Mouse (Mus musculus) limb, embryonic 11.5 days (tissue): ENCODE results near the gene Smyd1. TPM values are rescaled to one million over a fixed set of nuclear protein-coding genes. Genes with fewer than 3 reads are reported as not detected.

Experiments used
- ATAC-seq: fragments of 200-750 bp; cut with Nextera tagmentation; 2 replicates; pipeline ENCODE4 v1.8.0; 2017; ENCODE audit warnings: low read depth; ENCODE audit not compliant: insufficient number of reproducible peaks, low FRiP score, low TSS enrichment
- DNase-seq: peaks from one replicate; pipeline ENCODE4 v3.0.0-alpha.2; 2015; ENCODE audit warnings: low spot score
- H3K27ac ChIP-seq: fragments of 300-500 bp; sonication (generic); replicated peaks from 2 replicates; pipeline ENCODE4 v1.5.1; 2014; ENCODE audit warnings: low read depth, mild to moderate bottlenecking, low read length
- H3K27me3 ChIP-seq: fragments of 300-500 bp; sonication (generic); 2 replicates; pipeline ENCODE4 v1.6.1; 2014; ENCODE audit warnings: mild to moderate bottlenecking, low read length, mixed read lengths; ENCODE audit not compliant: control insufficient read depth, insufficient read depth
- H3K36me3 ChIP-seq: fragments of 300-500 bp; sonication (generic); 2 replicates; pipeline ENCODE4 v1.6.1; 2014; ENCODE audit warnings: mild to moderate bottlenecking, low read length, moderate library complexity, mixed read lengths; ENCODE audit not compliant: control insufficient read depth, insufficient read depth
- H3K4me1 ChIP-seq: fragments of 300-500 bp; sonication (generic); 2 replicates; pipeline ENCODE4 v1.6.1; 2014; ENCODE audit warnings: low read length, mixed read lengths; ENCODE audit not compliant: control insufficient read depth, insufficient read depth
- H3K4me2 ChIP-seq: fragments of 300-500 bp; sonication (generic); 2 replicates; pipeline ENCODE4 v1.6.1; 2014; ENCODE audit warnings: low read depth, mild to moderate bottlenecking, moderate library complexity; ENCODE audit not compliant: severe bottlenecking
- H3K4me3 ChIP-seq: fragments of 300-500 bp; sonication (generic); 2 replicates; pipeline ENCODE4 v1.5.1; 2014; ENCODE audit warnings: low read depth, low read length
- H3K9ac ChIP-seq: fragments of 300-500 bp; sonication (generic); 2 replicates; pipeline ENCODE4 v1.6.1; 2014; ENCODE audit warnings: mild to moderate bottlenecking, low read length
- H3K9me3 ChIP-seq: fragments of 300-500 bp; sonication (generic); 2 replicates; pipeline ENCODE4 v1.6.1; 2016; ENCODE audit warnings: low read length; ENCODE audit not compliant: control insufficient read depth
- WGBS: fragments of 180-500 bp; shearing (Covaris S2); extraction: QIAGEN DNeasy Blood & Tissue Kit; methylation state at CpG from one replicate; pipeline ENCODE4 v1.1.7; 2014; 5-methylcytosine and 5-hydroxymethylcytosine counted together
- polyA plus RNA-seq: library from polyadenylated mRNA; unstranded; fragments of >200 nt; fragmentation: Nextera tagmentation; extraction: Ambion mirVana; gene quantifications from 2 replicates; pipeline ENCODE4 v1.2.1, GENCODE M21; 2014

Smyd1 gene
- polyA plus RNA-seq, 1 experiment from 2014 or later = 3.7 TPM

DNA sequence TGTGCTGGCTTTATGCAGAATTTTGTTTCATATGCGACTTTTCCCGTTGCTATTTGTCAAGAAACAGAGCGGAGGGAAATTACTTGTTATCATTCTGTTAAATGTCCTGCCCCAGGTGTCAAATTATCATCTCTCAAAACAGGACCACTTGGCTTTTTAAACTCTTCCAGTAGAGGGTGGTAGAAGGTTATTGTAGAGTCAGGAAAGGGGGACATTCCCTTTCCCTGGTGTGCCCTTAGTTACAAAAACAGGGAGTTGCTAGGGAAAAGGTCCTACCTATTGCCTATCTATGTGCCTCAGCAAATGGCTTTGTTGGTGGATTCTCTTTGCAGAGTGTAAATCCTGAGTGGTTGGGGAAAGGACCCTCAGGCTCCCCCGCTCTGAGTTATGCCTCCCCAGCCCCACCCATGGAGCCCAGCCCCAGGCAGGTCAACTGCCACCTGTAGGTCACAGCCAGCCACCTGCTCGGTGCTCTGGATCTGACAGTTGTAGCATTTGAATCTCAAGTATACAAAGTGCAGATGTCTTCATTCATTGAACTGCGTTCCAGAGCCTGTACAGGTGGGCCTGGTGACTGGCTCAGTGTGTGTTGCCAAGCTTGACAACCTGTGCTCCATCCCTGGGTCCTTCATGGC is 19.8 kb downstream of the Smyd1 start:
- H3K4me3 ChIP-seq = no peak overlapping the region
- ATAC-seq = no peak
- no peak overlapping the region for H3K27ac ChIP-seq
- H3K27me3 ChIP-seq = no peaks in the 10 kb centered on the region
- no peak overlapping the region for H3K9ac ChIP-seq
- no peaks in the 10 kb centered on the region for H3K36me3 ChIP-seq
- H3K9me3 ChIP-seq = no peaks in the 10 kb centered on the region
- WGBS = 59% methylated on average over 6 of the region's 6 CpGs
- no peak for DNase-seq
- H3K4me2 ChIP-seq = no peak overlapping the region
- no peaks in the 10 kb centered on the region for H3K4me1 ChIP-seq

DNA sequence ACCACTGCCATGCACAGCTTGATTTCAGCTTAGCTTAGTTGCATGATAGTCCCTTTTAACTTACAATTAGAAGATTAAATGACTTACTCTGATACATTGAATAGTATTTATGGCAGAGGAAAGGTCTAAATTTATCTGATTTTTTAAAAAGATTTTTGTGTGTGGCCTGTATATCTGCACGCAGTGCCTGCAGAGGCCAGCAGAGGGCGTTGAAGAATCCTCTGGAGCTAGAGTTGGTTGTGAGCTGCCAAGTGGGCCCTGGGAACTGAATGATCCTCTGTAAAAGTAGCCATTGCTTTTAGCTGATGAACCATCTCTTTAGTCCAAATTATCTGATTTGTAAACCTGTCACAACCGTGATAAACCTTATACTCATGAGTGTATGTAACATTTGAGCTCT is 23.3 kb downstream of the Smyd1 start:
- 35% methylated on average over 3 of the region's 3 CpGs for WGBS
- DNase-seq = peak; percentile 62
- no peaks in the 10 kb centered on the region for H3K9me3 ChIP-seq

DNA sequence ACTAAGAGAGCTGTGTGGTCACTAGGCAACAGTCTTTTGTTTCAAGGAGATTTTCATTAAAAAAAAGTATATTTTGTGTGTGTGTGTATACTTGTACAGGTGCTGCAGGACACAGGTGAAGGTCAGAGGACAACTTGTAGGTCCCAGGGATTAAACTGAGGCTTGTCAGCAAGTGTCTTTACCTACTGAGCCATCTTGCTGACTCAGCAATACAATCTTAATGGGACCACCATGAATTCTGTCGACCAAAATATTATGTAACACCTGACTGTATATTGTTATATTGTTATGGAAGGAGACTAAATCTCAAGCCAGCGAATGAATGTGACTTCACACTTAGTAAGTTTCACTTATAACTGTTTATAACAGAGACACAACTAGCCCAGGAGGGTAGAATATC is 24.0 kb downstream of the Smyd1 start:
- Histone ChIP-seq H3K27me3 (no peaks in the 10 kb centered on the region), H3K9me3 (no peaks in the 10 kb centered on the region), H3K4me3 (no peak overlapping the region), H3K27ac (no peak overlapping the region), H3K9ac (no peak overlapping the region), H3K4me2 (no peak overlapping the region), H3K4me1 (no peaks in the 10 kb centered on the region), H3K36me3 (no peaks in the 10 kb centered on the region)
- WGBS = 65% methylated on average over 2 of the region's 2 CpGs
- ATAC-seq = no peak
- no peak for DNase-seq

More for the DNA sequence above, 23.3 kb downstream of the Smyd1 start:
- no peak for ATAC-seq
- Histone ChIP-seq H3K4me1 (no peaks in the 10 kb centered on the region), H3K4me3 (no peak overlapping the region), H3K9ac (no peak overlapping the region), H3K27ac (no peak overlapping the region), H3K4me2 (no peak overlapping the region), H3K27me3 (no peaks in the 10 kb centered on the region), H3K36me3 (no peaks in the 10 kb centered on the region)

DNA sequence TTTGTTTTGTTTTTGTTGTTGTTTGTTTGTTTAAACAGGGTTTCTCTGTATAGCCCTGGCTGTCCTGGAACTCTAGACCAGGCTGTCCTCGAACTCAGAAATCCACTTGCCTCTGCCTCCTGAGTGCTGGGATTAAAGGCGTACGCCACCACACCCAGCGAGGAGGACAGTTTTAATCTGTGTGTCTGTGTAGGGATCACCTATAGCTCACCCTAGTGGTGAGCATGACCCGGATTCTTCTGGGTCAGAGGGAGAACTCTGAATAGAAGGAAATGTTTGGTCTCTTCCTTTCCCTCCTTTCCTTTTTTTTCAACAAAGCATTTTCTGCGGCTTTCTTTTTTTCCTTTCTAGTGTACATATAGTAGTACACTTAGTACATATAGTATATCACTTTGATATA is 26.7 kb downstream of the Smyd1 start:
- Histone ChIP-seq H3K27me3 (no peaks in the 10 kb centered on the region), H3K27ac (no peak overlapping the region), H3K9me3 (no peaks in the 10 kb centered on the region), H3K4me1 (no peaks in the 10 kb centered on the region), H3K9ac (no peak overlapping the region), H3K4me2 (no peak overlapping the region), H3K4me3 (no peak overlapping the region), H3K36me3 (no peaks in the 10 kb centered on the region)
- 69% methylated on average over 6 of the region's 6 CpGs for WGBS
- no peak for DNase-seq
- ATAC-seq = no peak

DNA sequence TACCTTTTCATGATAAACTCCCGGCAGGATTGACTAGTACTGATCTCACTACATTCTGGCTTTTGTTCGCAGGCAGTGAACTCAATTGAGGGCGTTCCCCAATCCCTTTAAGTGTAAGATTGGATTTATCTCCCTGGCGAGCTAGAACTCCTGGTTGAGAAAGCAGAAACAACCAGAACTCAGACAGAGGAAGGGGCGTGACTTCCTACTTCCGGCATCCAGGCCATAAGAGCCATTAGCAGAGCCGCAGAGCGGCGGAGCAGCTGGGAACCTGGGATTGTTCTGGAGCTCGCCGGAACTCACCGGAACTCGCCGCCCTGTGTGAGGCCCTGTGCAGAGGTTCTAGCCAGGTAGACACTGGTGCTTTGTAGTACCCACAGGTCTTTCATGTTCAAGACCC is 28.5 kb downstream of the Smyd1 start:
- H3K36me3 ChIP-seq = no peaks in the 10 kb centered on the region
- ATAC-seq (no peak), DNase-seq (no peak)
- H3K9me3 ChIP-seq = no peaks in the 10 kb centered on the region
- H3K4me1 ChIP-seq = no peaks in the 10 kb centered on the region
- no peak overlapping the region for H3K4me2 ChIP-seq
- H3K27ac ChIP-seq = no peak overlapping the region
- H3K27me3 ChIP-seq = no peaks in the 10 kb centered on the region
- WGBS = 90% methylated on average over 14 of the region's 14 CpGs
- no peak overlapping the region for H3K9ac ChIP-seq
- no peak overlapping the region for H3K4me3 ChIP-seq

DNA sequence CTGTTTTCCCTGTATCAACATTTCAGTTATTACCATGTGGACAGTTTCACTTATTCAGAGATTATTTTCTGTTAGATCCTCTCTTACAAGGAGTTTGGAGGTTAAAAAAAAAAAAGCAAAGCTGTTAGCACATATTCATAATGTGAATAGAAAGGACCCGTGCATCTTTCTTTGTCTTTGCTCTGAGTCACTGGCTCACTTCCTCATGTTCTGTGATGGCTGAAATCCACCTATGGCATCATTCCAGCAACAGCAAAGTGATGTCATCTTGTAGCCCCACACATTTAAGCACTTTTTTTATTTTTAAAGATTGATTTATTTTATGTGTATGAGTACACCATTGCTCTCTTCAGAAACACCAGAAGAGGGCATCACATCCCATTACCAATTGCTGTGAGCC is 42.6 kb downstream of the Smyd1 start:
- 89% methylated on average over 1 of the region's 1 CpGs for WGBS
- no peak overlapping the region for H3K9ac ChIP-seq
- no peak overlapping the region for H3K27ac ChIP-seq
- ATAC-seq (no peak), DNase-seq (no peak)
- H3K4me1 ChIP-seq = no peaks in the 10 kb centered on the region
- H3K9me3 ChIP-seq = no peaks in the 10 kb centered on the region
- no peak overlapping the region for H3K4me2 ChIP-seq
- H3K27me3 ChIP-seq = no peaks in the 10 kb centered on the region
- H3K36me3 ChIP-seq = no peaks in the 10 kb centered on the region; the same call in 1 of the 2 replicates
- H3K4me3 ChIP-seq = no peak overlapping the region

DNA sequence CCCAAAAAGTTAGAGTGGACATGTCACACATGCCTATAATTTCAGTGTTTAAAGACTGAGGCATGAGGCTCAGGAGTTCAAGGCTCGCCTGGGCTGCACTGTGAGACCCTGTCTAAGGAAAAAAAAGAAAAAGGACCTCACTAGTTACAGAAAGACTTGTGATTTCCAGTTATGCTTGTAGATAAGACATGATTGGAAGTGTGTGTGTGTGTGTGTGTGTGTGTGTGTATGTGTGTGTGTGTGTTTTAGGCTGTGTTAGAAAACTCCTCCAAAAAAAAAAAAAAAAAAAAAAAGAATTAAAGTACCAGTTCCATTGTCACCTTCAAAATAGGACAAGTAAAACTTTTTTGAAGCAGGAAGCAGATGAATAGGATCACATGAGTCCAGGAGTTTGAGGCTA is 47.4 kb downstream of the Smyd1 start:
- Histone ChIP-seq H3K4me3 (no peak overlapping the region), H3K36me3 (no peaks in the 10 kb centered on the region), H3K4me1 (0 out of 2 replicates have a peak, but pooled peaks cover 2% of the 10 kb centered on the region), H3K9me3 (no peaks in the 10 kb centered on the region), H3K27ac (no peak overlapping the region), H3K9ac (no peak overlapping the region), H3K27me3 (no peaks in the 10 kb centered on the region), H3K4me2 (no peak overlapping the region)
- ATAC-seq = no peak
- 92% methylated on average over 1 of the region's 1 CpGs for WGBS
- DNase-seq = no peak

DNA sequence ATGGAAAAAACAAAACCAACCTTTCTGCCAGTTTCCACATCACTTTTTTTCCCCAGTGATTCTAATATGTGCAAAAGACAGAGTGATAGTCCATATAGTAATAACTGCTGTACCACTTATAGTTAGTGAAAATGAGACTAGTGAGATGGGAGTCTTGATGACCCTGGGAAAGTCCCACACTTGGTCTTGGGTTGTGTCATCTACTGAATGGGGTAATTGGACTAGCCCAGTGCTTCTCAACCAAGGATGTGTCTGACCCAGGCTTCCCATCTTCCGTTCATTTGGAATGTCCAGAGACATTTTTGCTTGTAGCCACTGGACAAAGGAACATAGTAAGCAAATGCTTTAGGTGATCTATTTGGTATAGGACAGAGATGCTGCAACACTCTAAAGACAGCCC is 48.3 kb downstream of the Smyd1 start:
- no peak for ATAC-seq
- H3K27ac ChIP-seq = no peak overlapping the region
- H3K4me2 ChIP-seq = no peak overlapping the region
- 0 out of 2 replicates have a peak, but pooled peaks cover 2% of the 10 kb centered on the region for H3K4me1 ChIP-seq
- WGBS = 92% methylated on average over 1 of the region's 1 CpGs
- H3K4me3 ChIP-seq = no peak overlapping the region
- no peaks in the 10 kb centered on the region for H3K36me3 ChIP-seq
- no peaks in the 10 kb centered on the region for H3K27me3 ChIP-seq
- no peak overlapping the region for H3K9ac ChIP-seq
- no peak for DNase-seq
- no peaks in the 10 kb centered on the region for H3K9me3 ChIP-seq

DNA sequence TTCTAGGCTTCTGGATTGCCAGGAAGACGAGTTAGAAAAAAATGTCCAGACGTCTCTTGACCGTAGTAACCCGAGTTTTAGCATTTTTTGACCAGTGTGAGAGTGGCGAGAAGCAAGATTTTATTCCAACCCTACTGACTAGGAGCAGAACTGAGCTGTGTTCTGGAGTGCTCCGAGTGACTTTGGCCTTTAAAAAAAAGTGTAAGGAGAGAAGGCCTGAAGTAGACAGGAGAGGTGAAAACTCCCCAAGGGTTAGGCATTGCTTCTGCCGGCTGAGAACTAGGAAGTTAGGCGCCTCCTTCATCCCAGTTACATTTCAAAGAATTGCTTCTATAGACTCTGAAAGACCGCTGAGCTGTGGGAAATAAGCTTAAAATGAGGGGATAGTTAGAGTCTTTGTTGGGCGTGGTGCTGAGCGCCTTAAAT is 49.7 kb downstream of the Smyd1 start:
- Histone ChIP-seq H3K4me2 (peak overlapping the region; percentile 80), H3K9ac (peak overlapping the region; percentile 94), H3K36me3 (no peaks in the 10 kb centered on the region), H3K4me1 (0 out of 2 replicates have a peak, but pooled peaks cover 2% of the 10 kb centered on the region), H3K4me3 (peak overlapping the region; percentile 69), H3K9me3 (no peaks in the 10 kb centered on the region), H3K27me3 (no peaks in the 10 kb centered on the region), H3K27ac (peak overlapping the region; percentile 96)
- peak; percentile 37 for DNase-seq
- no peak for ATAC-seq
- WGBS = 2% methylated on average over 11 of the region's 11 CpGs
